Mouse (Mus musculus): ENCODE results near the gene Ccdc93. TPM values are rescaled to one million over a fixed set of nuclear protein-coding genes. Genes with fewer than 3 reads are reported as not detected.
A peak's percentile ranks its signal among the peaks of the same experiment; 100 is the strongest.

Ccdc93 gene
- polyA plus RNA-seq, 1 experiment from 2014 or later = 5.8 TPM

DNA sequence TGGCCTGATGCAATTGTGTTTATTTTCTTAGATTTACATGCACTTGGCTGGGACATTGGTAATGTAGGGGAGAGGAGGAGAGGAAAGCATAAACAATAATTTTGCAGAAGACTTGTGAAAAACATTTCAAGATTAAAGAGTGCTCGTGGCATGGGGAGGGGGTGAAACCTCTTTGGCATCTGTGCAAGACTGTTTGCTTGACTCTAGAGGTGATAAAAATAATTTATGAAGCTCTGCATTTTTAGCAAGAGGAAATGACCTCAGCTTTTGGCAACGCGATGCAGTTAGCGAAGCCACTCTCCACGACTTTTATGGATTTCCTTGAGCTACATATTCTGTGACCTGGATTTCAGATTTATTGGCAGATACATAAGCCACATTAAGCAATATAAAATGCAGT, 36.1 kb upstream of the Ccdc93 start:
- DNase-seq (ENCODE audit: low spot score) = no peak

DNA sequence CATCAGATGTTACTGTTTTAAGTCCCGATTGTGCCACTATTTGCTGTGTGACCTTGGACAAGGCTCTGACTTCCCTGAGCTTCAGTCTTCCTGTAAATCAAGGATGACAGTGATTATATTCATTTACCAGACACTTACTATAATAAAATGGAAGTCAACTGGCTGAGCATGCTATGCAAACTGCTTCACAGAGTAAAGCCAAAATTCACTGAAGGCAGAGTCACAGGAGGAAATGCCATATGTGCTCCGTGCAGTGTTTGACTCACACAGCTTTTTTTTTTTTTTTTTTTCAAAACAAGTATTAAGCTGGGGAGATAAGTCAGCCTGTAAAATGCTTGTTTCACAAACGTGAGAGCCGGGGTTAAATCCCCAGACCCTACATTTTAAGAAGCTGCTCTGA, 34.3 kb upstream of the Ccdc93 start:
- Histone ChIP-seq H3K36me3 (ENCODE audit: control insufficient read depth, insufficient read depth, low read length) (no peaks in the 10 kb centered on the region), H3K4me2 (ENCODE audit: low read length) (no peak overlapping the region), H3K4me3 (ENCODE audit: low read depth, low read length) (no peak overlapping the region), H3K9me3 (replicated peaks; ENCODE audit: control insufficient read depth, low read length) (no peaks in the 10 kb centered on the region), H3K27me3 (replicated peaks; ENCODE audit: control insufficient read depth, insufficient read depth, low read length) (0 out of 2 replicates have a peak, but pooled peaks cover 2% of the 10 kb centered on the region), H3K27ac (ENCODE audit: low read depth, low read length) (no peak overlapping the region), H3K9ac (ENCODE audit: low read length) (no peak overlapping the region), H3K4me1 (ENCODE audit: control insufficient read depth, insufficient read depth, low read length) (peaks cover 20% of the 10 kb centered on the region)
- peak; percentile 62 for DNase-seq (ENCODE audit: low spot score)
- no peak for ATAC-seq
- WGBS = 76% methylated on average over 4 of the region's 4 CpGs

More for the DNA sequence above, 36.1 kb upstream of the Ccdc93 start:
- no peak overlapping the region for H3K9ac ChIP-seq (ENCODE audit: low read length)
- H3K4me1 ChIP-seq (ENCODE audit: control insufficient read depth, insufficient read depth, low read length) = peaks cover 27% of the 10 kb centered on the region
- no peak overlapping the region for H3K4me3 ChIP-seq (ENCODE audit: low read depth, low read length)
- H3K4me2 ChIP-seq (ENCODE audit: low read length) = no peak overlapping the region
- H3K27ac ChIP-seq (ENCODE audit: low read depth, low read length) = no peak overlapping the region
- WGBS = 76% methylated on average over 5 of the region's 5 CpGs
- H3K27me3 ChIP-seq (replicated peaks; ENCODE audit: control insufficient read depth, insufficient read depth, low read length) = no peaks in the 10 kb centered on the region
- no peaks in the 10 kb centered on the region for H3K36me3 ChIP-seq (ENCODE audit: control insufficient read depth, insufficient read depth, low read length)
- no peaks in the 10 kb centered on the region for H3K9me3 ChIP-seq (replicated peaks; ENCODE audit: control insufficient read depth, low read length)
- no peak for ATAC-seq

DNA sequence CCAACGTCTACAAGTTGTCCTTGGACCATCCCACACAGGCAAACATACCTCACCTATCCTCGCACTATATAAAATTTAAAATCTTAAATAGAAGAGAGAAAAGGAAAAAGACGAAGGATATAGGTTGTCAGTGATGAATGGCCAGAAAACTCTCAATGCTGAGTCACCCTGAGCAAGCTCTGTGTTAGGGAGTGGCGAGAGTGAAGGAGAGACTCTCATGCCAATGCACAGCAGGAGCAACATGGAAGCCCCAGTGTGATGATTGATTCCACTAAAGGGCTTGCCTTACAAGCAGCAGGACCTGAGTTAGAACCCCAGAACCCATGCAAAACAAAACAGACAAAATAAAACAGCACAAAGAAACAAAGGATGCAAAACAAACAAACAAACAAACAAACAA, 32.6 kb upstream of the Ccdc93 start:
- Histone ChIP-seq H3K36me3 (ENCODE audit: control insufficient read depth, insufficient read depth, low read length) (no peaks in the 10 kb centered on the region), H3K4me1 (ENCODE audit: control insufficient read depth, insufficient read depth, low read length) (peaks cover 17% of the 10 kb centered on the region), H3K27ac (ENCODE audit: low read depth, low read length) (no peak overlapping the region), H3K4me2 (ENCODE audit: low read length) (no peak overlapping the region), H3K9me3 (replicated peaks; ENCODE audit: control insufficient read depth, low read length) (no peaks in the 10 kb centered on the region), H3K9ac (ENCODE audit: low read length) (no peak overlapping the region), H3K27me3 (replicated peaks; ENCODE audit: control insufficient read depth, insufficient read depth, low read length) (0 out of 2 replicates have a peak, but pooled peaks cover 3% of the 10 kb centered on the region), H3K4me3 (ENCODE audit: low read depth, low read length) (no peak overlapping the region)
- no peak for DNase-seq (ENCODE audit: low spot score)
- ATAC-seq = no peak
- 77% methylated on average over 4 of the region's 4 CpGs for WGBS

DNA sequence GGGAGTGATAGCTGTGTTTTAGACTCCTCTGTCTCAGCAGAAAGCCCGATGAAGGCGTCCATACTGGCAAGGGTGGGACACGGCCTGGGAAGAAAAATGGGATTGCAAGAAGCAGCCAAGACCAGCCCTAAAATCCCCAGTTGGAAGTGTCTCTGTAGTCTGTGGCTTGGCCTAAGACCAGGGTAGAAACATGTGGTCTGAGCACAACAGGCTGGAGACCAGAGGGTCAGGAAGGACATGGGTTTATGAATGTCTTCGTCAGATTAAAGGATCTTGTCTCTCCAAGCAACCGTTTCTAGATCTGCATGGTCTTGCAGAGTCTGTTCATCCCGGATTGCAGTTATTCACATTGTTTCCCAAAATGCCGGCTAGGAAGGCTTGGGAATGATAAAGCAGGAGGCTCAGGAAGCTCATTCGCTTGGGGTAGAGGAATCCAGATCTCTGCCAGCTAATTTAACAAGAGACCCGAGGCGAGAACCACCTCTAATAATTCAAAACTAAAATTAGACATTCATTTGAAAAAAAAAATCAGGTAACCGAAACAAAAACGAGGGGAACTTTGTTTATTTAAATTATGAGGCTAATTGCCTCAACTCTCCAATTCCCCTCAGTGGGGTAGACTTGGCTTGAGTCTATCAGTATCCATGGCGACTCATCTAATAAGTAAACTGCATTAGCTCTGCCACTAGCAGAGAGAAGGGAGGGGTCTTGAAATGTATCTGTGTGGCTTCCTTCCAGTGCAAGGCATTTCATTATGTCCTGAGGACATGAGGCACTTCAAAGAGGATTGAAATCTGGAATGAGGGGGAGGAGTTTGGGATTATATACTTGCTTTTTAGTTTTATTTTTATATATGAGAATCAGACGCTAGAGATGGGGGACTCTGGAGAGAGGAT, 31.6 kb upstream of the Ccdc93 start:
- Histone ChIP-seq H3K4me3 (ENCODE audit: low read depth, low read length) (no peak overlapping the region), H3K27ac (ENCODE audit: low read depth, low read length) (no peak overlapping the region), H3K4me2 (ENCODE audit: low read length) (no peak overlapping the region), H3K9me3 (replicated peaks; ENCODE audit: control insufficient read depth, low read length) (no peaks in the 10 kb centered on the region), H3K4me1 (ENCODE audit: control insufficient read depth, insufficient read depth, low read length) (peaks cover 17% of the 10 kb centered on the region), H3K27me3 (replicated peaks; ENCODE audit: control insufficient read depth, insufficient read depth, low read length) (0 out of 2 replicates have a peak, but pooled peaks cover 3% of the 10 kb centered on the region), H3K9ac (ENCODE audit: low read length) (no peak overlapping the region), H3K36me3 (ENCODE audit: control insufficient read depth, insufficient read depth, low read length) (no peaks in the 10 kb centered on the region)
- WGBS = 44% methylated on average over 14 of the region's 14 CpGs
- DNase-seq (ENCODE audit: low spot score) = peak; percentile 85
- peak; percentile 81 for ATAC-seq

DNA sequence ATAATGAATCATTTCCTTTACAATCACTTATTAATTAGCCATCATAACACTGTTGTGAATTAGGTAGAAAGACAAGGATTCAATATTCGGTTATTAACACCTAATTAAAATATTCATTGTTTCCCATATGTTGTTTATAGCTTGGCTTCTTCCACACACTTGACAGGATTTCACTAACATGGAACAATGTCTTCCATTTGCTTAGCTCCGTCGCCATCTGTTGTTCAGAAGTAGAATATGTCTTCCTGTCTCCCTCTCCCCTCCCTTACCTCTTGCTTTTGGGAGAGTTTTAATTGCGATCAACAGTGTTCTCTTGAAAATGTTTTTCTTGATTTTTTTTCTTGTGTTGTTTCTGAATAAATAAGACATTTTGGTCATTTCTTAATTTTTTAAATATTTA, 30.6 kb upstream of the Ccdc93 start:
- 16% methylated on average over 4 of the region's 4 CpGs for WGBS
- Histone ChIP-seq H3K4me1 (ENCODE audit: control insufficient read depth, insufficient read depth, low read length) (peaks cover 9% of the 10 kb centered on the region), H3K9me3 (replicated peaks; ENCODE audit: control insufficient read depth, low read length) (no peaks in the 10 kb centered on the region), H3K36me3 (ENCODE audit: control insufficient read depth, insufficient read depth, low read length) (no peaks in the 10 kb centered on the region), H3K4me3 (ENCODE audit: low read depth, low read length) (no peak overlapping the region), H3K27ac (ENCODE audit: low read depth, low read length) (no peak overlapping the region), H3K27me3 (replicated peaks; ENCODE audit: control insufficient read depth, insufficient read depth, low read length) (0 out of 2 replicates have a peak, but pooled peaks cover 3% of the 10 kb centered on the region), H3K9ac (ENCODE audit: low read length) (no peak overlapping the region), H3K4me2 (ENCODE audit: low read length) (no peak overlapping the region)
- DNase-seq (ENCODE audit: low spot score) (peak; percentile 91), ATAC-seq (peak; percentile 82)

DNA sequence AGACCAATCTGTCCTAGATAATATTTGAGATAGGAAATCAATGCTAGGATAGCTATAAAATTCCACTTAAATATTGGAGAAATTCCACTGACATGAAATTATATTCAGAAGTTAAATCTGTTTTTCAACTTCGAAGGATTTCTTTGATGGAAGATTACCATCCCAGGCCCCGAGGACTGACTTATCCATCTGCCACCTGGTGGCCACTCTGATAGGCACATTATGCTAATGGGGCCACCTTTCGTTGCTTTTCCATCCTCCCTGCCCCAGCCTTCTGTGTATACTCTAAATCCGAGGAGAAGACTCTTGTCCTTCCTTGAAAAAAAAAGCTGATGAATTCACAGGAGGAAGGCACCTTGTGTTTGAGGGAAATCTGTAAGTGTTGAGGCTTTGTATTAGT, 11.8 kb upstream of the Ccdc93 start:
- DNase-seq (ENCODE audit: low spot score) (peak; percentile 53), ATAC-seq (no peak)
- Histone ChIP-seq H3K27me3 (replicated peaks; ENCODE audit: control insufficient read depth, insufficient read depth, low read length) (no peaks in the 10 kb centered on the region), H3K9me3 (replicated peaks; ENCODE audit: control insufficient read depth, low read length) (no peaks in the 10 kb centered on the region), H3K27ac (ENCODE audit: low read depth, low read length) (no peak overlapping the region), H3K36me3 (ENCODE audit: control insufficient read depth, insufficient read depth, low read length) (no peaks in the 10 kb centered on the region), H3K4me3 (ENCODE audit: low read depth, low read length) (no peak overlapping the region), H3K9ac (ENCODE audit: low read length) (no peak overlapping the region), H3K4me2 (ENCODE audit: low read length) (no peak overlapping the region), H3K4me1 (ENCODE audit: control insufficient read depth, insufficient read depth, low read length) (no peaks in the 10 kb centered on the region)
- WGBS = 38% methylated on average over 4 of the region's 4 CpGs

DNA sequence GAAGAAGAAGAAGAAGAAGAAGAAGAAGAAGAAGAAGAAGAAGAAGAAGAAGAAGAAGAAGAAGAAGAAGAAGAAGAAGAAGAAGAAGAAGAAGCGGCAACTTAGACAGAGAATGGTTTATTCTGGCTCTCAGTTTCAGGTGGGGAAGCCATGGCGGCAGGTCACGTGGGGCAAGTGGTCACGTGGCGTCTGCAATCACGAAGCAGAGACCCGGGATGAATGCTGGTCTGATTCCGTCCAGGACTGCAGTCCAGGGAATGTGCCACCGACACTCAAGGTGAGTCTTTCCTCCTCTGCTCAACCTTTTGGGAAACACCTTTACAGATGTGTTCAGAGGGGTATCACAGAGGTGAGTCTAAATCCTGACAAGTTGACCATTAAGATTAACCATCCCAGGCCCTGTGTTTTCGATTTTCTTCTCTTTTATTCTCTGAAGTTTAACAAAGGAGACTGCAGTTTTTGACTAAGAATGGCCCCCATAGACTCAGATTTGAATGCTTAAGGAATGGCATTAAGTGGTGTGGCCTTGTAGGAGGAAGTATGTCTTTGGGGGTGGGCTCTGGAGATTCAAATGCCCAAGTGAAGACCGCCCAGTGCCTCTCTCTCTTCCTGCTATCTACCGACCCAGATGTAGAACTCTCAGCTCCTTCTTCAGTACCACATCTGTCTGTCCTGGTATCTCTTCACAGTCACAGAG, 11.1 kb upstream of the Ccdc93 start:
- H3K36me3 ChIP-seq (ENCODE audit: control insufficient read depth, insufficient read depth, low read length) = no peaks in the 10 kb centered on the region
- no peaks in the 10 kb centered on the region for H3K4me1 ChIP-seq (ENCODE audit: control insufficient read depth, insufficient read depth, low read length)
- no peak overlapping the region for H3K4me2 ChIP-seq (ENCODE audit: low read length)
- DNase-seq (ENCODE audit: low spot score) = no peak
- H3K9ac ChIP-seq (ENCODE audit: low read length) = no peak overlapping the region
- 87% methylated on average over 12 of the region's 12 CpGs for WGBS
- no peaks in the 10 kb centered on the region for H3K27me3 ChIP-seq (replicated peaks; ENCODE audit: control insufficient read depth, insufficient read depth, low read length)
- no peak overlapping the region for H3K4me3 ChIP-seq (ENCODE audit: low read depth, low read length)
- H3K27ac ChIP-seq (ENCODE audit: low read depth, low read length) = no peak overlapping the region
- H3K9me3 ChIP-seq (replicated peaks; ENCODE audit: control insufficient read depth, low read length) = no peaks in the 10 kb centered on the region
- no peak for ATAC-seq

DNA sequence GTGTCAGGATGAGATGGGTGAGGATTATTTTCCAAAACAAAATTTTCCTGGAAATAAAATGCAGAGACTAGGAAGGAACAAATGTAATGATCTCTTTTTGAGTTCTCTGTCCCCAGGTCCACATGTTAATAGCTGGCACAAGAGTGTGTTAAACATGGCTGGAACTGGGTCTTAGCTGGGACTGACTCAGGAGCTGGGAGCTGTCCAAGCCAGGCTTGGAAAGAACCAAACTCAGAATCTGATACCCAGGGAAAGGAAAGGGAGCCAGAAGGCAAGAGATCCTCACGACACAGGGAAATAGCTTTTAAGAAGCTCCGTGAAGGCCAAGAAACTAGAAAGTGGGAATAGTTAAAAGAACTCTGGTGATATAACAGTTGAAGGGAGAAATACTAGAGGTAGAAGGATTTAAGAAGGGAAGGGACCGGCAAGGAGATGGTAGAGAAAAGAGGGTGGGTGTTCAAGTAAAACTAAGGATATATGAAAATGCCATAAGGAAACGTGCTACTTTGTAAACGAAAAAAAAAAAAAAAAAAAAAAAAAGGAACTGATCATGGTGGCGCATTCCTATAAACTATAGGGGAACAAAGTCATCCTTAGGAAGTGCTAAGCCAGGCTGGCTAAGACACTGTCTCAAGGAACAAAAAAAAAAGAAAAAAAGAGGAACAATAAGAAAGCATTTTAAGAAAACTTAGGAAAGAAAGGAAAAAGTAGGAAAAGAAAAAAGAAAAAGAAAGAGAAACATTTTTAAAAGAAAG, 489 bp upstream of the Ccdc93 start:
- Histone ChIP-seq H3K4me2 (ENCODE audit: low read length) (peak overlapping the region; percentile 94), H3K9me3 (replicated peaks; ENCODE audit: control insufficient read depth, low read length) (no peaks in the 10 kb centered on the region), H3K4me1 (ENCODE audit: control insufficient read depth, insufficient read depth, low read length) (peaks cover 9% of the 10 kb centered on the region), H3K27me3 (replicated peaks; ENCODE audit: control insufficient read depth, insufficient read depth, low read length) (no peaks in the 10 kb centered on the region), H3K36me3 (ENCODE audit: control insufficient read depth, insufficient read depth, low read length) (no peaks in the 10 kb centered on the region), H3K27ac (ENCODE audit: low read depth, low read length) (no peak overlapping the region), H3K9ac (ENCODE audit: low read length) (no peak overlapping the region), H3K4me3 (ENCODE audit: low read depth, low read length) (peak overlapping the region; percentile 82; the same call in 1 of the 2 replicates)
- ATAC-seq (peak; percentile 45), DNase-seq (ENCODE audit: low spot score) (no peak)
- 20% methylated on average over 6 of the region's 6 CpGs for WGBS
